Mouse (Mus musculus) embryonic facial prominence, embryonic 12.5 days (tissue): ENCODE data around the gene Necab3. TPM values are rescaled to one million over a fixed set of nuclear protein-coding genes. Genes with fewer than 3 reads are reported as not detected.

Experiments used
- ATAC-seq: fragments of 200-750 bp; cut with Nextera tagmentation; 2 replicates; pipeline ENCODE4 v1.8.0; 2017; ENCODE audit not compliant: insufficient number of reproducible peaks, insufficient read depth, low FRiP score, low TSS enrichment
- H3K27ac ChIP-seq: fragments of 300-500 bp; sonication (generic); 2 replicates; pipeline ENCODE4 v1.5.1; 2016; ENCODE audit warnings: mild to moderate bottlenecking
- H3K27me3 ChIP-seq: fragments of 300-500 bp; sonication (generic); 2 replicates; pipeline ENCODE4 v1.6.1; 2016; ENCODE audit warnings: mild to moderate bottlenecking, moderate library complexity
- H3K36me3 ChIP-seq: fragments of 300-500 bp; sonication (generic); 2 replicates; pipeline ENCODE4 v1.6.1; 2016; ENCODE audit warnings: mild to moderate bottlenecking
- H3K4me1 ChIP-seq: fragments of 300-500 bp; sonication (generic); 2 replicates; pipeline ENCODE4 v1.6.1; 2016
- H3K4me2 ChIP-seq: fragments of 300-500 bp; sonication (generic); replicated peaks from 2 replicates; pipeline ENCODE4 v1.6.1; 2016; ENCODE audit warnings: mild to moderate bottlenecking, moderate library complexity
- H3K4me3 ChIP-seq: fragments of 300-500 bp; sonication (generic); 2 replicates; pipeline ENCODE4 v1.5.1; 2016; ENCODE audit warnings: mild to moderate bottlenecking
- H3K9ac ChIP-seq: fragments of 300-500 bp; sonication (generic); 2 replicates; pipeline ENCODE4 v1.6.1; 2016; ENCODE audit warnings: mild to moderate bottlenecking, moderate library complexity
- H3K9me3 ChIP-seq: fragments of 300-500 bp; sonication (generic); 2 replicates; pipeline ENCODE4 v1.6.1; 2016; ENCODE audit warnings: mild to moderate bottlenecking, moderate library complexity
- WGBS: fragments of 180-500 bp; shearing (Covaris S2); methylation state at CpG from one replicate; pipeline ENCODE4 v1.1.7; 2016; 5-methylcytosine and 5-hydroxymethylcytosine counted together
- polyA plus RNA-seq: library from polyadenylated mRNA; unstranded; fragments of >200 nt; fragmentation: Nextera tagmentation; extraction: Ambion mirVana; gene quantifications from 2 replicates; pipeline ENCODE4 v1.2.1, GENCODE M21; 2016

The Necab3 gene
- polyA plus RNA-seq, 1 experiment from 2014 or later = 3.7 TPM

- no peak for ATAC-seq
- peaks cover 12% of the 10 kb centered on the region; the same call in 1 of the 2 replicates for H3K4me1 ChIP-seq
- H3K4me3 ChIP-seq = no peak overlapping the region
- H3K27ac ChIP-seq = no peak overlapping the region
- H3K9me3 ChIP-seq = no peaks in the 10 kb centered on the region
- H3K36me3 ChIP-seq = peaks cover 5% of the 10 kb centered on the region
- 84% methylated on average over 4 of the region's 4 CpGs for WGBS
- no peaks in the 10 kb centered on the region for H3K27me3 ChIP-seq
- no peak overlapping the region for H3K9ac ChIP-seq
- no peak overlapping the region for H3K4me2 ChIP-seq
Measured at GRCm38 (mm10) chr2:154589051-154589450, 30.4 kb upstream of the Necab3 start.

DNA sequence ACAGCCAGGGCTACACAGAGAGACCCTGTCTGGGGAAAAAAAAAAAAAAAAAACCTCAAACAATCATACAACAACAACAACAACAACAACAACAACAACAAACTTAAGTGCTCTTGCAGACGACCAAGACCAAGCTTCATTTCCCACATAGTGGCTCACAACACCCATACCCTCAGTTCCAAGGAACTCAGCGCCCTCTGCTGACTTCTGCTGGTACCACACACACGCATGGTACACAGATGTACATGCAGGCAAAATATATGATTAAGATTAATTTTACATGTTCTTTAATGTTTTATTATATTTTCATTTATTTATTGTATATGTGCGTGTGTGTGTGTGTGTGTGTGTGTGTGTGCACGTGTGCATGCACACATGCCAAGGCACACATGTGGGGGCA, 27.7 kb upstream of the Necab3 start:
- no peak overlapping the region for H3K4me2 ChIP-seq
- H3K27ac ChIP-seq = no peak overlapping the region
- H3K9ac ChIP-seq = no peak overlapping the region
- H3K4me1 ChIP-seq = peaks cover 15% of the 10 kb centered on the region; the same call in 1 of the 2 replicates
- H3K36me3 ChIP-seq = peaks cover 5% of the 10 kb centered on the region
- no peaks in the 10 kb centered on the region for H3K27me3 ChIP-seq
- WGBS = 70% methylated on average over 5 of the region's 5 CpGs
- no peak overlapping the region for H3K4me3 ChIP-seq
- no peaks in the 10 kb centered on the region for H3K9me3 ChIP-seq
- ATAC-seq = no peak

- no peak for ATAC-seq
- Histone ChIP-seq H3K4me3 (no peak overlapping the region), H3K36me3 (peaks cover 5% of the 10 kb centered on the region), H3K4me1 (peaks cover 15% of the 10 kb centered on the region; the same call in 1 of the 2 replicates), H3K27me3 (no peaks in the 10 kb centered on the region), H3K9ac (no peak overlapping the region), H3K4me2 (no peak overlapping the region), H3K27ac (no peak overlapping the region), H3K9me3 (no peaks in the 10 kb centered on the region)
- WGBS = 72% methylated on average over 17 of the region's 17 CpGs
Measured at GRCm38 (mm10) chr2:154584931-154585601, 26.4 kb upstream of the Necab3 start.

DNA sequence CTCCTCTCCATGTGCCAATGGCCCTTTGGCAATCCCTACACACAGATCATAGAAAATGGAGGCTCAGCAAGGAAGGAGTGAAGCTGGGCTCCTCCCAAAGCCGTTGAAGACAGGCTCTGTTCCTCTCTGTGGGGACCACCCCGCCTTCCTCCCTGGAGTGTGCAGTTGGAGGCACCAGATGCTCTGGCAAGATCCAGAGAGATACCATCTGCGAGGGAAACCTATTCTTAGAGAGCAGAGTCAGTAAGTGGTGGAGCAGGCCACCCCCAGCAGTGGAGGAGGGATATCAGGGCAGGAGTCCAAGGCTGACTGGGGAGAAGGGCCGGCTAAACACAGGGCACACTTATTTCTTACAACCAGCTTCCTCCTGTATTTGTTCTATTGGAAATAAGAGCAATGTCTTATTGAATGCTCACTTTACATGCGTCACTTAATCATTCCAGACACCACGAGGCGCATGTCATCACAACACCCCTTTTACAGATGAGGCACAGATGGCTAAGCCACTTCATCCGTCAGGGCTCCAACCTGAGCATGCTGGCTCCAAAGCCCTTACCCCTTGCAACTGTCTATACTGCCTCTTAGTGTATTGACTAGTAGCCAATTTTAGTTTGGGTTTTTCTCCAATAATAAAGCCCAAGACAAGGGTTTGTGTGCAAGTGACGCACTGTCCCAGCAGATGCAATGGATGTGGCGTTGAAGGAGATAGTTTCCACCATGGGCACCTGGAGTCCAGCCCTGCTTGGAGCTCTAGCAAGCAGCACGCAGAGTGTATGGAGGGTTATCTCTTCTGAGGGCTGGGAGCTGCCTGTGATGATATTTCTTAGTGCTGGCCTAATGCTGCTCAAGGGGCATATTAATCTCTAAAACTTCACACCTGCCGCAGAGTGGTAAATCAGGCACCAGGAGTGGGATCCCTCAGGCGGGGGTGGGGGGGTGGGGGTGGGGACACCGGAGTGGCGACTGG, 25.5 kb upstream of the Necab3 start:
- Histone ChIP-seq H3K4me3 (no peak overlapping the region), H3K36me3 (peaks cover 5% of the 10 kb centered on the region), H3K27ac (peak overlapping the region; percentile 30; the same call in 1 of the 2 replicates), H3K4me1 (peaks cover 15% of the 10 kb centered on the region; the same call in 1 of the 2 replicates), H3K27me3 (no peaks in the 10 kb centered on the region), H3K9me3 (no peaks in the 10 kb centered on the region), H3K4me2 (no peak overlapping the region), H3K9ac (no peak overlapping the region)
- 68% methylated on average over 15 of the region's 15 CpGs for WGBS
- peak; percentile 42; the same call in 1 of the 2 replicates for ATAC-seq

DNA sequence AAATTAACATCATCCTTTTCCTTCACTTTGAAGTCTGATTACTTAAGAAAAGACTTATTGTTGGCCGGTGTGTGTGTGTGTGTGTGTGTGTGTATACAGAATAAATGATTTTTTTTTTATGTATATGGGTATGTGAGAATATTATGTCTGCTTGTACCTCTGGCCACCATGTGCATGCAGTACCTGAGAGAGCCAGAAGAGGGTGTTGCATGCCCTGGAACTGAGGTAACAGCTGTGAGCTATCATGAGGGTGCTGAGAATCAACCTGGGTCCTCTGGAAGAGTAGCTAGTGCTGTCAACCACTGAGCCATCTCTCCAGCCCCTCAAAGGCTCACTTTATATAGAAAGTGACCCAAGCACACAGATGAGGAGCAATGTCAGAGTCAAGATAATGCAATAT, 22.7 kb upstream of the Necab3 start:
- H3K9me3 ChIP-seq = no peaks in the 10 kb centered on the region
- H3K36me3 ChIP-seq = no peaks in the 10 kb centered on the region
- no peak for ATAC-seq
- WGBS = 90% methylated on average over 1 of the region's 1 CpGs
- H3K27ac ChIP-seq = no peak overlapping the region
- H3K4me1 ChIP-seq = peaks cover 23% of the 10 kb centered on the region; the same call in 1 of the 2 replicates
- H3K27me3 ChIP-seq = no peaks in the 10 kb centered on the region
- H3K4me3 ChIP-seq = no peak overlapping the region
- no peak overlapping the region for H3K9ac ChIP-seq
- no peak overlapping the region for H3K4me2 ChIP-seq

DNA sequence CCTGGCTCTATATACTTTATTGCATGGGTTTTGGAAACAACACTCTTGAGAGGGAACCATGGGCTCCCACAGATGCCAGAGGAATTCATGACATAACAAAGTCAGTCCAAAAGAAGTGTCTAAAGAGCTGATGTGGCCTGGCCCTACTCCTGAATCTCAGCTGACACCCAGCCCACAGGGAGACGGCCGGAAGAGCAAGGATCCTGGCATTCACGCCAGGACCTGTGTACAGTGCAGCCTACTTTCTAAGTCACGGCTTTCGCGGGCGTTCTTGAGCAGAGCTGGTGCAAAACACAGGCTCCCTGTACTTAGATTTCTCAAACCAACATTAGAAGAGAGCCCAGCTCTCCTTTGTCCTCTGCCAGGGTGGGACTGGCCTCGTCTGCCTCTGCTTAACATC, 21.9 kb upstream of the Necab3 start:
- no peak overlapping the region for H3K27ac ChIP-seq
- H3K4me2 ChIP-seq = no peak overlapping the region
- H3K4me1 ChIP-seq = peaks cover 20% of the 10 kb centered on the region; the same call in 1 of the 2 replicates
- no peaks in the 10 kb centered on the region for H3K27me3 ChIP-seq
- no peak for ATAC-seq
- 82% methylated on average over 8 of the region's 8 CpGs for WGBS
- H3K36me3 ChIP-seq = no peaks in the 10 kb centered on the region
- H3K9me3 ChIP-seq = no peaks in the 10 kb centered on the region
- H3K9ac ChIP-seq = no peak overlapping the region
- H3K4me3 ChIP-seq = no peak overlapping the region

- H3K4me2 ChIP-seq = no peak overlapping the region
- no peaks in the 10 kb centered on the region for H3K36me3 ChIP-seq
- 0 out of 2 replicates have a peak, but pooled peaks have one; percentile 38 for ATAC-seq
- no peaks in the 10 kb centered on the region for H3K9me3 ChIP-seq
- WGBS = 78% methylated on average over 6 of the region's 6 CpGs
- H3K4me1 ChIP-seq = peaks cover 8% of the 10 kb centered on the region; the same call in 1 of the 2 replicates
- H3K9ac ChIP-seq = no peak overlapping the region
- H3K4me3 ChIP-seq = no peak overlapping the region
- H3K27ac ChIP-seq = no peak overlapping the region
- H3K27me3 ChIP-seq = no peaks in the 10 kb centered on the region
Measured at GRCm38 (mm10) chr2:154577744-154578067, 19.0 kb upstream of the Necab3 start.

DNA sequence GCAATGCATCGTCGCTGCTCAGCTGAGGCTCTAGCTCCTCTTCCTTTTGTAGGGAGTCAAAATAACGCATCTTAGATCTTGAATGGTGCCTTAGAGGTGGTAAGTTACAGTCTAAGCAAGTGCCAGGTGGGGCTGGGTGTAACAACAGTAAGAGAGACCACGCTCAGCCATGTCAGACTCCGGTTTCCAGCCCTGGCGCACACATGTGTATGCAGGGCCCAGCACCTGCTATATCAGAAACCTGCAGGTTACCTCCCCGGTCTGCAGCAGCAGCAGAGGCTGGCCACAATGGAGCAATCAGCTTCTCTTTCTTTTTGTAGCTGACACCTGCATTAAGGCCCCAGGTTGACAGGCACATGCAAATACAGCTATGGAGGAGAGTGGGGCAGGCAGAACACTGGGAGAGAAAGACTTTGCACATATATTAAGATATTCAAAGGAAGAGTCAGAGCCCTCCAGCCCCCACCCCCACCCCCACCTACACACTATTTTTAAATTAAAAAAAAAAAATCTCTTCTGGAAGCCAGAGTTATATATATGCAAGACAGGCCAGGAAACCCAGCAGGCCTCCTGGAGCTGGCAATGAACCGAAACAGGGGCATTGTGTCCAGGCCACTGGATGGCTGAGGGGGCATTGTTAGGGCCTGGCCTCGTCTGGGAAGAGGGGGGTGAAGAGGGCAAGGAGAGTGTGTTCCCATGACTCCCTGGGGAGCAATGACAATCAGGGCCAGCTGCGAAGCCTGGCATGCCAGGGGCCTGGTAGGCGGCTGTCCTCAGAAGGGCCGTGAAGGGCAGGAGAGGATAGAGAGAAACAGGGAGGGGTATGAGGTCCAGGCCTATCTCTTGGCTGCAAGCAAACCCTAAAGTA, 18.4 kb upstream of the Necab3 start:
- Histone ChIP-seq H3K27ac (no peak overlapping the region), H3K4me3 (no peak overlapping the region), H3K36me3 (no peaks in the 10 kb centered on the region), H3K9me3 (no peaks in the 10 kb centered on the region), H3K9ac (no peak overlapping the region; the same call in 1 of the 2 replicates), H3K4me1 (peaks cover 8% of the 10 kb centered on the region; the same call in 1 of the 2 replicates), H3K27me3 (no peaks in the 10 kb centered on the region), H3K4me2 (no peak overlapping the region)
- 0 out of 2 replicates have a peak, but pooled peaks have one; percentile 31 for ATAC-seq
- 39% methylated on average over 12 of the region's 12 CpGs for WGBS

GRCm38 (mm10) chr2:154574271-154574670, 15.6 kb upstream of the Necab3 start:
- no peak overlapping the region for H3K27ac ChIP-seq
- H3K4me3 ChIP-seq = no peak overlapping the region
- no peaks in the 10 kb centered on the region for H3K9me3 ChIP-seq
- H3K9ac ChIP-seq = no peak overlapping the region
- H3K4me2 ChIP-seq = no peak overlapping the region
- peaks cover 8% of the 10 kb centered on the region; the same call in 1 of the 2 replicates for H3K4me1 ChIP-seq
- no peaks in the 10 kb centered on the region for H3K36me3 ChIP-seq
- H3K27me3 ChIP-seq = no peaks in the 10 kb centered on the region
- ATAC-seq = no peak
- 56% methylated on average over 7 of the region's 7 CpGs for WGBS

DNA sequence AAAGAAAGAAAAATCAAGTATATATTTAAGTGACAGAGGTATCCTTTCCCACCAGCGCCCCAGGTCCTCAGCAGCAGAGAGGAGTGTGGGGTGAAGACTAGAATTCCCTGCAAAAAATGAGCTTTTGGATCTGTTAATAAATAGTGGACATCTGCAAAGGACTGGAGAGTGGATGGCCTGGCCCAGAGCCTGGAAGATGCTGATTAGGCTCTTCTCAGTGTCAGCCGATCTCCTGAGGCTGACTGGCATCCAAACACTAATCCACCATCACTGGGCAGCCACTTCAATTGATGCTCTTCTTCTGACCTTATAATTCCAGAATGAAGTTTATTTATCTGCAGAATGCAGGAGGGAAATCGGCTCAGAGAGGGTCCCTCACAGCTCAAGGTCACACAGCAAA, 14.3 kb upstream of the Necab3 start:
- Histone ChIP-seq H3K4me3 (no peak overlapping the region), H3K27me3 (no peaks in the 10 kb centered on the region), H3K9me3 (no peaks in the 10 kb centered on the region), H3K4me1 (peaks cover 19% of the 10 kb centered on the region), H3K36me3 (no peaks in the 10 kb centered on the region), H3K4me2 (no peak overlapping the region), H3K27ac (no peak overlapping the region), H3K9ac (no peak overlapping the region)
- WGBS = 84% methylated on average over 3 of the region's 3 CpGs
- ATAC-seq = no peak

GRCm38 (mm10) chr2:154571976-154572375, 13.3 kb upstream of the Necab3 start:
- no peak for ATAC-seq
- Histone ChIP-seq H3K4me2 (no peak overlapping the region), H3K9me3 (no peaks in the 10 kb centered on the region), H3K36me3 (no peaks in the 10 kb centered on the region), H3K4me3 (no peak overlapping the region), H3K27me3 (no peaks in the 10 kb centered on the region), H3K27ac (no peak overlapping the region), H3K9ac (no peak overlapping the region), H3K4me1 (peaks cover 24% of the 10 kb centered on the region)
- WGBS = 67% methylated on average over 8 of the region's 8 CpGs
